Mouse (Mus musculus) G1E (cell line): Measurements from ENCODE around the gene Sprr1b.

Experiments used
- CTCF ChIP-seq: IDR thresholded peaks from 2 replicates; pipeline ENCODE4 v1.5.1; 2012; ENCODE audit warnings: low read depth, low read length, inconsistent platforms, mixed read lengths
- GATA2 ChIP-seq: IDR thresholded peaks from 2 replicates; pipeline ENCODE4 v1.6.1; 2012; ENCODE audit warnings: low read depth, low read length, inconsistent platforms, borderline replicate concordance
- POLR2AphosphoS5 ChIP-seq: IDR thresholded peaks from 2 replicates; pipeline ENCODE4 v1.6.1; 2012; ENCODE audit warnings: low read depth, low read length, inconsistent platforms; ENCODE audit not compliant: insufficient replicate concordance
- TAL1 ChIP-seq: conservative IDR thresholded peaks from 2 replicates; pipeline ENCODE4 v1.6.1; 2012; ENCODE audit warnings: low read depth, low read length, inconsistent platforms, mixed read lengths

GRCm38 (mm10) chr3:92417782-92418181 is 20.8 kb downstream of the Sprr1b start, which contains the start of gene Sprr2j-ps:
- TF ChIP-seq CTCF (no peak), GATA2 (no peak), TAL1 (no peak), POLR2AphosphoS5 (no peak)
